In genomic region chr3:57619718-57620117, GRCm38 (mm10) we compare ENCODE assay signal across 10 mouse cellular contexts. TPM values are rescaled to one million over a fixed set of nuclear protein-coding genes. Genes with fewer than 3 reads are reported as not detected.
DNase-seq lines count a peak whose midpoint lies in the region; ATAC-seq and TF ChIP-seq lines count a peak whose summit lies in the region.
"Had no signal": no experiment of that assay in that cellular context is flagged by ENCODE, and none has a peak within 500 bp of the region (broad histone marks: within the 10 kb centered on the region; RNA-seq: fewer than 3 reads in every experiment).

No protein-coding gene starts in this region.

- peak; percentile 56 for DNase-seq in kidney, adult 18-20 months
- peak; percentile 50 for DNase-seq in 3T3-L1 (ENCODE audit: low read depth, low spot score)
- peak; percentile 30 for DNase-seq in CH12.LX (ENCODE audit: extremely low read depth)
- DNase-seq in kidney, adult 8-10 months: peak; percentile 28 to 67
- DNase-seq in spleen, postnatal 4 days (ENCODE audit: low spot score in 2 of 2): no peak
- no peak for DNase-seq in layer of hippocampus, adult 9-10 months (ENCODE audit: low spot score)
- DNase-seq: thymus, postnatal 25 days had no signal

- no peak for TF ChIP-seq EP300 in CH12.LX (IDR thresholded peaks at IDR 0.05; ENCODE audit: low read length)

- dilution Hi-C loops in CH12.LX (cut with MboI; ENCODE audit: extremely low pct_ligation_motif_present, extremely low pct_unique_long_range_greater_than_20kb, low sequenced_read_pairs): no loop called here

- H3K9me3 ChIP-seq in kidney, embryonic 14.5 days (ENCODE audit: control insufficient read depth, low read length): no peaks in the 10 kb centered on the region
- H3K9me3 ChIP-seq in CH12.LX (replicated peaks; ENCODE audit: low read length): no peaks in the 10 kb centered on the region
- H3K9me3 ChIP-seq: midbrain, embryonic 12.5 days had no signal

- no peak overlapping the region for H3K4me2 ChIP-seq in kidney, embryonic 14.5 days (replicated peaks; ENCODE audit: low read depth, low read length)
- no peak overlapping the region for H3K4me2 ChIP-seq in CH12.LX (ENCODE audit: insufficient read depth, low read depth, poor library complexity, severe bottlenecking)
- H3K4me2 ChIP-seq: midbrain, embryonic 12.5 days had no signal

- no peak overlapping the region for H3K27ac ChIP-seq in kidney, embryonic 14.5 days (ENCODE audit: low read depth, low read length)
- H3K27ac ChIP-seq in CH12.LX (ENCODE audit: insufficient read depth, low read depth): no peak overlapping the region
- H3K27ac ChIP-seq: midbrain, embryonic 12.5 days had no signal

- TF ChIP-seq CTCF in CH12.LX (conservative IDR thresholded peaks at IDR 0.05 in 1 of 2, IDR thresholded peaks at IDR 0.05 in 1 of 2; ENCODE audit: low read depth in 2 of 2, low read length in 2 of 2): peak; percentile 17 to 76; a peak in 2 of 4 replicates

- no peaks in the 10 kb centered on the region for H3K27me3 ChIP-seq in kidney, embryonic 14.5 days (ENCODE audit: control insufficient read depth, insufficient read depth, low read length)
- no peaks in the 10 kb centered on the region for H3K27me3 ChIP-seq in CH12.LX (replicated peaks)
- H3K27me3 ChIP-seq: midbrain, embryonic 12.5 days had no signal

- no peak for ATAC-seq in kidney, embryonic 14.5 days (ENCODE audit: low FRiP score, low TSS enrichment)
- ATAC-seq: forebrain, embryonic 14.5 days had no signal

- no peaks in the 10 kb centered on the region for H3K79me2 ChIP-seq in CH12.LX (replicated peaks; ENCODE audit: control insufficient read depth, extremely low read depth, insufficient read depth, poor library complexity, severe bottlenecking)

- H3K36me3 ChIP-seq in kidney, embryonic 14.5 days (ENCODE audit: control insufficient read depth, insufficient read depth, low read length): no peaks in the 10 kb centered on the region
- no peaks in the 10 kb centered on the region for H3K36me3 ChIP-seq in CH12.LX (replicated peaks in 1 of 2; ENCODE audit: control insufficient read depth in 1 of 2, insufficient read depth in 1 of 2, low read length in 1 of 2)
- H3K36me3 ChIP-seq: midbrain, embryonic 12.5 days had no signal

- WGBS in kidney, embryonic 14.5 days: 79% methylated on average over 4 of the region's 4 CpGs

- no peak overlapping the region for H3K4me3 ChIP-seq in kidney, embryonic 14.5 days (ENCODE audit: low read length)
- H3K4me3 ChIP-seq in CH12.LX (replicated peaks in 1 of 3; ENCODE audit: low read depth in 2 of 3, low read length in 2 of 3, poor library complexity in 1 of 3): no peak overlapping the region
- H3K4me3 ChIP-seq: midbrain, embryonic 12.5 days had no signal

- H3K9ac ChIP-seq in kidney, embryonic 14.5 days (ENCODE audit: low read depth, low read length): no peak overlapping the region
- H3K9ac ChIP-seq in CH12.LX (ENCODE audit: insufficient read depth, low read depth): no peak overlapping the region
- H3K9ac ChIP-seq: midbrain, embryonic 12.5 days had no signal

- peak; percentile 69 for TF ChIP-seq RAD21 in CH12.LX (IDR thresholded peaks at IDR 0.05; ENCODE audit: low read depth, low read length)

- H3K4me1 ChIP-seq in kidney, embryonic 14.5 days (ENCODE audit: control insufficient read depth, insufficient read depth, low read length): no peaks in the 10 kb centered on the region
- no peaks in the 10 kb centered on the region for H3K4me1 ChIP-seq in CH12.LX (ENCODE audit: control insufficient read depth in 1 of 2, insufficient read depth in 2 of 2)
- H3K4me1 ChIP-seq: midbrain, embryonic 12.5 days had no signal

- TF ChIP-seq POLR2A in CH12.LX (IDR thresholded peaks at IDR 0.05; ENCODE audit: low read depth, low read length): no peak

- in situ Hi-C loops in CH12.LX (cut with MboI; ENCODE audit: low pct_ligation_motif_present, low pct_unique_long_range_greater_than_20kb, low sequenced_read_pairs): loop anchor here (25.0 kb wide), 1 partner anchor 357 kb away; no protein-coding TSS in a partner anchor

TF ChIP-seq in CH12.LX, 34 proteins besides CTCF, POLR2A, EP300 and RAD21:
- no peak for TF ChIP-seq MAFK (IDR thresholded peaks at IDR 0.05; ENCODE audit: insufficient replicate concordance, low read length)
- TF ChIP-seq ZC3H11A (IDR thresholded peaks at IDR 0.05; ENCODE audit: low read depth, low read length): peak; percentile 6; the same call in 1 of the 2 replicates
- no peak for TF ChIP-seq USF2 (conservative IDR thresholded peaks at IDR 0.05; ENCODE audit: low read depth, low read length)
- no peak for TF ChIP-seq POLR2AphosphoS2 (IDR thresholded peaks at IDR 0.05; ENCODE audit: low read depth, low read length)
- no peak for TF ChIP-seq GABPA (IDR thresholded peaks at IDR 0.05; ENCODE audit: insufficient replicate concordance, low read depth, low read length)
- TF ChIP-seq MYC (IDR thresholded peaks at IDR 0.05; ENCODE audit: low read depth, low read length): no peak
- TF ChIP-seq UBTF (IDR thresholded peaks at IDR 0.05; ENCODE audit: low read depth, low read length): no peak
- TF ChIP-seq SMC3 (IDR thresholded peaks at IDR 0.05; ENCODE audit: low read depth, low read length): peak; percentile 65
- TF ChIP-seq MEF2A (IDR thresholded peaks at IDR 0.05; ENCODE audit: borderline replicate concordance, low read depth, low read length): no peak
- no peak for TF ChIP-seq NELFE (IDR thresholded peaks at IDR 0.05; ENCODE audit: low read depth, low read length)
- no peak for TF ChIP-seq RCOR1 (conservative IDR thresholded peaks at IDR 0.05; ENCODE audit: low read depth, low read length)
- TF ChIP-seq MAZ (IDR thresholded peaks at IDR 0.05; ENCODE audit: low read depth, low read length): no peak
- no peak for TF ChIP-seq NRF1 (IDR thresholded peaks at IDR 0.05; ENCODE audit: low read depth, low read length)

RNA-seq across cellular contexts. Expression of gene Commd2, which starts 31.8 kb away (rescaled TPM):
- 82.2 and 97.4 TPM in 2 replicates for polyA plus RNA-seq in kidney, embryonic 14.5 days (2014; fragmentation: Nextera tagmentation; extraction: Ambion mirVana)
- 35.3 and 44.4 TPM in 2 replicates for total RNA-seq in CH12.LX (2012; rRNA removed)
- 65.3 and 69.1 TPM in 2 replicates for total RNA-seq in CH12.LX (2014; rRNA removed)
- 53.2 and 63.5 TPM in 2 replicates for polyA plus RNA-seq in CH12.LX (2012; ENCODE audit: insufficient read length, low read depth)

RNA-seq across cellular contexts. Expression of gene Wwtr1, which starts 44.0 kb away (rescaled TPM):
- 17.7 and 20.7 TPM in 2 replicates for polyA plus RNA-seq in kidney, embryonic 14.5 days (2014; fragmentation: Nextera tagmentation; extraction: Ambion mirVana)
- total RNA-seq in CH12.LX (2012; rRNA removed) (8.3 and 12.8 TPM in 2 replicates), CH12.LX (2014; rRNA removed) (14.8 and 16.2 TPM in 2 replicates)
- polyA plus RNA-seq in CH12.LX (2012; ENCODE audit: insufficient read length, low read depth): 13.3 and 13.5 TPM in 2 replicates

Comparison
In these comparisons a context has a peak if more than half of its experiments do, and no peak if none do; other contexts are left out.
1. DNase-seq: peak in kidney, adult 18-20 months (single experiment), 3T3-L1 (single experiment), CH12.LX (single experiment) and kidney, adult 8-10 months (2 of 2); none in spleen, postnatal 4 days (0 of 2) and layer of hippocampus, adult 9-10 months (single experiment).